Mouse (Mus musculus): Measurements from ENCODE around the gene Nle1.

The Nle1 gene

DNA sequence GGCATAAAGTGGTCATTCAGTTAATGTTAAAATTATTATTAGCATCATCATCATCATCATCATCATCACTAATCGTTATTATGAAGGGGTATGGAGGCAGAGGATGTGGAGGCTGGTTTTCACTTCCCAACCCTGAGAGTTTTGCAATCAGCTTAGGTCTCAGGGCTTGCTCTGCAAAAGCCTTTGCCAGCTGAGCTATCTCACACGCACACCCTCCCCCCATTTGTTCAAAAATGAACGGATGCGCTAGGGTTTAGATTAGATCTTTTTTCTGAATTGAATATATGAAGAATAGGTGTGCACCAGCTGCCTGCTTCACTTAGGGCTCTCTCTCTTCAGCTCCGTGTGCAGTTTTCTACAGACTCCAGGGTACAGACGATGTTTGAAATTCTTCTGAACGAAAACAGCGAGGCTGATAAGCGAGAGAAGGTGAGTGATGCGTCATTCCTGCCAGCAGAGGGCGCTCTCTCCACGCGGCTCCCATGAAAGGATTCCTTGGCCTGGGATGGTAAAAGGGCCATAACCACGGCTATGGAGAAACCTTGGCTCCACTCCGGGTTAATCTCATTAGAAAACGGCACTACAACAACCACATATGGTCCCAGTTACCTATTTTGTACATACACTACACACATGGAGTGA, 6.6 kb upstream of the Nle1 start:
- in situ Hi-C loops (cut with MboI) = loop anchor here (5.0 to 25.0 kb wide), 2 partner anchors 47 to 272 kb away; partner anchors contain the start of genes Slfn3 and Slfn4

DNA sequence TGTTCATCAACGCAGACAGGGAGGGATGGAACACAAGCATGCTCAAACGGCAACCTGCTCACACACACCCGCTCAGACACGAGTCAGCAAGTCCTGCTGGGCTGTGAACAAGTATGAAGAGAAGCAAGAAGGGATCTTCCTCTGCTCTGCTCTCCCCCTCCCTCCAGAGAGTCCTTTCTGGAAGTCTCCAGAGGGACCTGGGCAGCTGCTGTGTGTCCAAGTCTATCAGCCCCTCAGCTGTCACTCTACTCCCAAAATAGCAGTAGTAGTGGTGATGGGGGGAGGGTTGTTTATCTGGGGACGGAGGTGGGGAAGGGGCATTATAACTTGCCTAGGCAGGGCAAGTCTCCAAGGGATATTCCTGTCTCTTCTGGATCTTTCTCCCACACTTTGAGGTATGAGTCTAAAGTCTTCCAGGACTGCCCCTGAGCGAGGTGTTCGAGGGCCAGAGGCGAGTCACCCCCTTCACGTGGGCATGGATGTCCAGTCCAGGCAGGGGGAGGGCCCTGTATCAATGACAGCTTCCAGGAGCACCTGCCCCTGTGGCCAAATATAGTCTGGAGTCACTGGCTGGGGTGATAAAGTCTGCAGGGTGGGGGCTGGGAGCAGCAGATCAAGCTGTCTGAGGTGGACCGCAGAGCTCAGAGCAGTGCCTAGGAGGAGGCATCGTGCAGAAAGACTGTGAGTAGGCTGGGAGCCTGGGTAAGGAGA, 2.6 kb upstream of the Nle1 start:
- in situ Hi-C loops (cut with MboI) = loop anchor here (25.0 kb wide), 1 partner anchor 276 kb away; the partner anchor contains the start of genes Slfn3 and Slfn4

DNA sequence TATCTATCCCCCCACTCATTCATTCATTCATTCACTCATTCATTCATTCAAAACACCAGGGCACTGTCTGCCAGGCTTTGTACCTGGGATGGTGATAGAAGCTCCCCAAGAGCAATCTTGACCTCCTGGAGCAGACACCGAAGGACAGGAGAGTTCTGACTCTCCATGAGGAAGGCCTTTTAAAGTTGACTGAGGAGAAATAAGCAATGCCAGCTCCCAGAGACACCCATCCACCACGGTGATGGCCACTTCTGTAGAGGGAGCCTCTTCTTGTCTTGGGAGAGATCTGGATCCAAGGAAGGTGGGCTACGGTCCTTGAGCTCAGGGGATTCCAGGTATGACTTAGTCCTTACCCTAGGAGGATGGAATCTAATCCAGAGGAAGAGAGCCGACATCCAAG, 2.0 kb upstream of the Nle1 start, which contains the start of gene Unc45b:
TSS of gene Unc45b (plus strand) at position 301 of the 400 bp plus-strand sequence.
- in situ Hi-C loops (cut with MboI) = loop anchor here (25.0 kb wide), 1 partner anchor 277 kb away; the partner anchor contains the start of genes Slfn3 and Slfn4

DNA sequence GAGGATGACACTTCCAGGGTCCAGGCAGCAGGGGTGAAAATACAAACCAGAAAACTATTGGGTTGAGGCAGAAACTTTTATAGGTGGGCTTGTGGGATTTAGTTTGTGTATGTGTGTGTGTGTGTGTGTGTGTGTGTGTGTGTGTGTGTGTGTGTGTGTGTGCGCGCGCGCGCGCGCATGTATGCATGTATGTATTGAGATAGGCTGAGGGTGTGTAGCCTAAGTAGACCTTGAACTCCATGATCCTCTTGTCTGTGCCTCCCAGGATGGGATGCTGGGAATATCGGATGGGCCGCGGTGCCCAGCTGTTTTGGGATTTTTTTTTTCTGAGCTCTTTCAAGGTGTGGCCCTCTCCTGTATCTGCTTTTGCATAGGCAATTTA, 388 bp upstream of the Nle1 start:
- in situ Hi-C loops (cut with MboI) = loop anchor here (25.0 kb wide), 1 partner anchor 279 kb away; the partner anchor contains the start of genes Slfn3 and Slfn4

DNA sequence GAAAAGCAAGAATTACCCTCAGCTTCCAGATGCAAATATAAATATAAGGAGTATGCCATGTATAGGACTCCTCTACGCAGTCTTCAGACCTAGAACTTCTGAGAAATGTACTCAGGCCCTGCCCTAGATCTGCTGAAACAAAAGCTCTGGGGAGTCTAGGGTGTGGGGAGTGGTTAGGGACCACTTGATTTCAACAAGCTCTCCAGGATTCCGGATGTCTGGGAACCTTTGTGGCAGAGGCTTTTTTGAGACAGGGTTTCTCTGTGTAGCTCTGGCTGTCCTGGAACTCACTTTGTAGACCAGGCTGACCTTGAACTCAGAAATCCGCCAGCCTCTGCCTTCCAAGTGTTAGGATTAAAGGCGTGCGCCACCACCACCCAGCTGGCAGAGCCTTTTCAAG, 2.4 kb downstream of the Nle1 start:
- in situ Hi-C loops (cut with MboI) = loop anchor here (25.0 kb wide), 1 partner anchor 281 kb away; the partner anchor contains the start of genes Slfn3 and Slfn4

DNA sequence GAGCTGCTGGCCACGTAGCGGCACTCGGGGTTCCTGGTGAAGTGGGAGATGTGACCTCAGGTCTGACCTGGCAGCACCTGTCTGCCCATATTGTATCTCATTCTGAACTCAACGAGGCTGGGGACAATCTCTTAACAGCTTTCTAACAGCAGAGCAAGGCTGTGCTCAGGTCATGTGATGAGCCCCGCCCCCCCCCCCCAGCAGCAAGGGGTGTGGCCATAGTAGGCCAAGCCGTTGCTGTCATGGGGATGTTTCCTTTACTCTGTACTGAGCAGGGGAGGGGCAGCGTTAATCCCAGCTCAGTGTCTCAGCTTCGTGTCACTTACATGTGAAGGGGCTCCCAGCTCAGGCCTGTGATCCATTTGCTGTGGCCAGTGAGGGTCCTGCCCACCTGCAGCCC, 3.3 kb downstream of the Nle1 start:
- in situ Hi-C loops (cut with MboI) = loop anchor here (25.0 kb wide), 1 partner anchor 282 kb away; the partner anchor contains the start of genes Slfn3 and Slfn4

DNA sequence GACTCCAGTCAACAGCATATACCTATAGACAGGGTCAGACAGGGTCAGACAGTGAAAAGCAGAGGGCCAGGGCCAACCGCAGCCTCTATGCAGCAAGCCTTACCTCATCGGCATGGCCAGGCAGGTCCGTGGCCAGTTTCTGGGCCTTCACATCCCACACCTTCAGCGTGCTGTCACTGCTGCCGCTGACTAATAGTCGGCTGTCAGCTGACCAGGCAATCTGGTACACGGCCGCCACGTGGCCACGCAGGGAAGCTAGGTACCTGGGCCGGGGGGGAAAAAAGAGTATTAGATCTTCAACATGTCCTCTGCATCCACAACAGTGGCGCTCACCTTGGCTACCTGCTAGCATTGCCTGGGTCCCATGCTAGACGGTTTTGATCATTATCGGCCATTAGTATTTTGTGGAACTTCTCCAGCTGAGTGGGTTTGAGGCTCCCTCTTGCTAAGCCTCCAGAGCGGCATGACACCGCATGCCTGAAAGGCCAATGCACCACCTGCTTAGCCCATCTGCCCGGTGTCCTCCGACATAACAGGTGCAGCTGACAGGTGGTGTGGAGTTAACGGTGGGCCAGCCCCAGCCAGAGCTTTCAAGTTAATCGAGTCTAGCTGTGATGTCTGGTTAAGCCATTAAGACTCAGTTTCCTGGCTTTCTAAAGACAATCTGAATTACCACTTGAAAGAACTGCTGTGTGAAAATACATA, 6.5 kb downstream of the Nle1 start:
- in situ Hi-C loops (cut with MboI) = loop anchor here (25.0 kb wide), 1 partner anchor 286 kb away; the partner anchor contains the start of genes Slfn3 and Slfn4

DNA sequence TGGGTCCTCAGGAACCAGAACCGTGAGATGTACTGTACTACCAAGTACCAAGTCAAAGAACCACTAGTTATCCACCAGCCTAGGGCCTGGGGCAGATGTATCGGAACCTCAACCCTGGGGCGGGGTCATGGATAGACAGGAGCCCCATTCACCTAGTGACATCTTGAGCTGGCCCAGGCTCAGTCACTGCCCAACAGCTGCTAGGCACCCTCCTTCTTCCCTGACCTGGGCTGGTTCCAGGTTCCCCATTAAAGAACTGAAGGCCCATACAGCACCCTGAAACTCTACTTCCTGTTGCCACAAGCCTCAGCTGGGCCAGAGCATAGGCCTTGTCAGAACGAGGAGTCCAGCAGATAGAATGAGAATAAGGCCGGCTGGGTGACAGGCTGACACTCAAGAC, 8.5 kb downstream of the Nle1 start:
- in situ Hi-C loops (cut with MboI) = loop anchor here (25.0 kb wide), 3 partner anchors 287 to 662 kb away; partner anchors contain the start of genes Slfn3 and Slfn4

DNA sequence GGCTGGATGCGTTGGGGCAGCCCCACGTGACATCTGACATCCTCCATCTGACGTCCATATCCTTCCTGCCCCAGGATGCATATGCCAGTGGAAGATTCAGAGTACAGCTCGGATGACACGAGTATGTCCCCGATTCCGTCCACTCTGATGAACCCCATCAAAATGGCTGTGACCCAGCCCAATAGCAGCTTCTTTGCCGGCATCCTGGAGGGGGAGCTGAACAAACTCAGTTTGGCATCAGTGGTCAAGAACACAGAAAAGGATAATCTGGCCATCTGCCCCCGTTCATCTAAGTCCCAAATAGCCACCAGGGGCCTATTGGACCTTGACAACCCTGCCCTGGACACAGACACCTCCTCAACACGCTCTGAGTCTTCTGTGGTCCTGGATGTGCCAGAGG, 10.7 kb downstream of the Nle1 start:
- in situ Hi-C loops (cut with MboI) = loop anchor here (25.0 kb wide), 2 partner anchors 285 to 660 kb away; no protein-coding TSS in a partner anchor

DNA sequence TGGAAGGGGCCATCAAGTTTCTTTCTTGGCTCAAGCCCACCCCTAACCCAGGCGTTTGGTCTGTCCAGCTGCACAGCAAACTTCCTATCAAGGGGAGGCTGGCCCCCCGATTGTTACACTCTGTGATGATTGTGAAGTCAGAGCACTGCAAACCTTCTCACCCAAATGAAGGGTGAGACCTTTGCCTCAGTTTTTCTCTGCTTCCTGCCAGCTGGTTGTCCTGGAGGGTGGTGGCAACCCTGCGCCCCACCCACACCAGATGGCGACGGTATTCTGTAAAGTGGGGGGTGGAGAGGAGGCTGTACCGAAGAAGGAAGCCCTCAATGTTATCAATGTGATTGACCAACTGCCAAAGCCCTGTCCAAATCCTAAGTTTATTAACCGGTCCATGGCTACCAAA, 16.3 kb downstream of the Nle1 start, which contains the start of gene Fndc8:
TSS of gene Fndc8 (plus strand) at position 189 of the 400 bp plus-strand sequence.
- in situ Hi-C loops (cut with MboI) = loop anchor here (25.0 kb wide), 2 partner anchors 280 to 655 kb away; no protein-coding TSS in a partner anchor

DNA sequence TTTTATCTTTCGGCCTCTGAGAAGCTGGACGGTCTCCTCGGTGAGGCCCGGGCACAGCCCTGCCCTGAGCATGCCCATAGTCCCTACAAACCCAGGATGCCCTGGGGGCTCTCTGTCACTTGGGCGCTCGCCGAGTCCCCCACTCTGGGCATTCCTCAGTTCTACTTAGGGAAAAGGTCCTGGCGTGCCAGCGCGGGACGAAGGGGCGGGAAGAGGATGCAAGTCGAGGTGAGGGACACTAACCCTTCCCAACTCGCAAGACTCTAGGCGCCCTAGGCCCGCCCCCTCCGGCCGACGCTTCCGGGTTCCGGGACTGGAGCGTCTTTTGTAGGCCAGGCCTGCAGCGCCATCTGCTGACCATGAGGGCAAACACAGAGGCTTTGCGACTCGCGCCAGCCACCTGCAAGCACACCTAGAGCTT, 17.9 kb downstream of the Nle1 start, which contains the start of gene Rad51d:
TSS of gene Rad51d (minus strand) at position 273 of the 421 bp plus-strand sequence.
- in situ Hi-C loops (cut with MboI) = loop anchor here (25.0 kb wide), 2 partner anchors 278 to 653 kb away; no protein-coding TSS in a partner anchor

DNA sequence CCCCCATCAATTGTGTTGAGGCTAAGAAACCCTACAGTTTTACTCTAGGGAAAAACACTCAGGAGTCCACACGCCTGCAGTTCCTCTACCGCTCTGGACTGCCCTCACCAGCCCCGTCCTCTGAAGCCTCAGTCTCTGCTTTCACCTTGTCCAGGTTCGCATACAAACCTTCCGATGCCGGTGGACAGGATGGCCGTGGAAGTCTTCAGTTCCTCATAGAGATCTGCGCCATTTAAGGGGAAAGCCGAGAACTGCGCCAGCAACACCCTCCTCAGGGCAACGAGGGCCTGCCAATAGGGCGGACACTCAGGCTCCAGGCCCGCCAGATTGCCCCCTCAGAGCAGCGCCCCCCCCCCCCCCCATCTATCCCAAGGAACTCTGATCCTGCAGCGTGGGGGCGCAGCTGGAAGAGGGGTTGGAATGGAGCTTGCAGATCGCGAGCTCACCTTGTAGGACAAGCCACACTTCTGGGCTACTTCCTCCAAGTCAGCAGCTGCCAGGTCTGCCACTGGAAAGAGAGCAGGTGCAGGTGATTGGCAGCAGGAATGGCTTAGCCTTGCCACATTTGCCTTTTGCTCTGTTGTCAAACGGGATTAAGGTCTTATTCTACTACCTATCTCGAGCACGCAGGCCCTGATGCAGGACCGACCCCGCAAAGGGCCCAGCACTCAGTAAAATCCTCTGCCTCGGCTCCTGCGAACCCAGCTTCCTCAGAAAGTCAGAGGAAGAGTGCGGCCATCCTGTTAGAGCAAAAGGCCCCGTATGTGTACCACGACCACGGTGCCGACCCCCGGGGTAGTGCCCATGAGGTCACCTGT, 18.5 kb downstream of the Nle1 start:
- in situ Hi-C loops (cut with MboI) = loop anchor here (25.0 kb wide), 2 partner anchors 277 to 652 kb away; no protein-coding TSS in a partner anchor

DNA sequence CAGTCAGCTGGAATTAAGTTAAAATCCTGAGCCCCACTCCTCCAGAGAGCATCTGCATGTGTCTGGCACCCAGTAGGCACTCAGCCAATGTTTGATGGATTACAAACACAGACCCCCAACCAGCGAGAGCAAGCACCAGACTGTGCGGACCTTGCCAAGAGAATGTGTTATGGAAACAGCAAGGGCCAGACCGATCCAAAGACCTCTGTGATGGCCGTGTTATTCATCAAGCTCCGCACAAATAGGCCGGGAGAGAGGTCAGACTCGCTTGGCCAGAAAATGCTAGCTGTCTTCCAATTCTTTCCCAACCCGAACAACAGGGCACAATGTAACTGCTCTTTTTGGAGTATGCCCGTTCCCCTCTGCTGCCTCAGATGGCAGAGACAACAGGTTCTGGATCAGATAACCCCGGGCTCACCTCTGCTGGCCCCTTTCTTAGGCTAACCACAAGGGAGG, 19.7 kb downstream of the Nle1 start:
- in situ Hi-C loops (cut with MboI) = loop anchor here (25.0 kb wide), 2 partner anchors 276 to 651 kb away; no protein-coding TSS in a partner anchor

DNA sequence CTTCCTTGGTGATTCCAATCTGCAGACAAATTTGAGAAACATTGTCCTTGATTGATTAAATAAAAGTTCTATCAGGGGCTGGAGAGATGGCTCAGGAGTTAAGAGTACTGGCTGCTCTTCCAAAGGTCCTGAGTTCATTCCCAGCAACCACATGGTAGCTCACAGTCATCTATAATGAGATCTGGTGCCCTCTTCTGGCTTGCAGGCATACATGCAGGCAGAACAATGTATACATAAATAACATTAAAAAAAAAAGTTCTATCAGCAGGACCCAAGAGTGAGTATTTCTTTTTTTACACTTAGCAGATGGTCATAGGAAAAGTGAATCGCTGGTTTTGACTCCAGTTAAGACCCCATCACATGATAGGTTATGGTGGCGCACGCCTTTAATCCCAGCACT, 21.7 kb downstream of the Nle1 start:
- in situ Hi-C loops (cut with MboI) = loop anchor here (25.0 kb wide), 2 partner anchors 274 to 649 kb away; no protein-coding TSS in a partner anchor

DNA sequence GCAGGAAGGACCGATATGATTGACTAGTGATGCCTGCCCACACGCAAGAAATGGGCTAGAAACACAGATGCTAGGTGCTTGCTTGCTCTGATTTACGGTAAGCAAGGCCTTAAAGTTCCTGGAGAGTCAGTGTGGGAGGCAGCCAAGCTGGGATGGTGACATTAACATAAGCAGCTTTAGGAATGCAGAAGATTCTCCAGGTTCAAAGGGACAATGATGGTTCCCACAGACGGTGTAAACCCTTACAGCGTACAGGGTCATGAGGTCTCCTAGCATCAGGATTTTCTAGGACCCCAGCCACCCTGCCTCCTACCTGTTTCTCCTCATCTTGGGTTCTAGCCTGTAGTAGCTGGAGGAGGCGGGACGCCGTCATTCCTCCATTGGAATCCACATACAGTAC, 25.0 kb downstream of the Nle1 start:
- in situ Hi-C loops (cut with MboI) = loop anchor here (25.0 kb wide), 2 partner anchors 271 to 646 kb away; no protein-coding TSS in a partner anchor

DNA sequence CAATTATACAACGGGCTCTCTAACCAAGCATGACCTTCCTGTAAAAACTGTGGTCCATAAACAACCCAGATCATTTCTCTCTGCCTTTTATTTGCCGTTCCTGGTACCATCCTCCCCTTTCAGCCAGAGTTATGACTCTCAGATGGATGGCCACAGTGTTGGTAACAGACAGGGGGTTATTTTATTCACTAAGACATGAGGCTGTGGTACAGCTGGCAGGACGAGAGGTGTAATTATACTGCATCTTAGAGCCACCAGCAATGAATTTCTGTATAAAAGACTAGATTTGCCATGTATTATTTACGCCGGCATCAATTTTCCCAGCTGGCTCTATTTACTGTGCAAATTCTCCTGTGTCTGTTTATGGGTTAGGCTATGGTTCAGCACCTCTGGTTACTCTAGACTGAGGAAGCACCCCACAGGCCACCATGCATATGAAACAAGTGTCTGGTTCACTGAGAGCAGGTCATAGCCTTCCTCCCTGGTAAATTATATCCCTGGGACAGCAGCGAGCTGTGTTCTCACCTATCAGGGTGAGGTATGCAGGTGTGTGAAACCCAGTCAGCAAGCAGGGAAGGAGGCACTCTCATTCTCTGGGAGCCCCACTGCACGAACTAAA, 30.4 kb downstream of the Nle1 start:
- in situ Hi-C loops (cut with MboI) = loop anchor here (10.0 to 25.0 kb wide), 3 partner anchors 113 to 641 kb away; partner anchors contain the start of genes Cct6b and Zfp830

DNA sequence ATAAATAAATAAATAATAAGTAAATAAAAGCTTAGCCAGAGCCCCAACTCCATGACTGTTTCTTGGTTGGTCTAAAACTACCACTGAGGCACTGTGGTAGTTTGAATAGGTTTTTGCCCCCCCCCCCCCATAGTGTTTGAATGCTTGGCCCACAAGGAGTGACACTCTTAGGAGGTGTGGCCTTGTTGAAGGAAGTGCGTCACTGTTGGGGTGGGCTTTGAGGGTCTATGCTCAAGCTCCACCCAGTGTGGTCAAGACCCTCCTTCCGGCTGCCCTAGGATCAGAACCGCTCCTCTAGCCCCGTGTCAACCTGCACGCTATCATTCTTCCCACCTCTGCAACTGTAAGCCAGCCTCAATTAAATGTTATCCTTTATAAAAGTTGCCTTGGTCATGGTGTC, 32.6 kb downstream of the Nle1 start:
- in situ Hi-C loops (cut with MboI) = loop anchor here (10.0 to 25.0 kb wide), 3 partner anchors 111 to 638 kb away; partner anchors contain the start of genes Cct6b and Zfp830

DNA sequence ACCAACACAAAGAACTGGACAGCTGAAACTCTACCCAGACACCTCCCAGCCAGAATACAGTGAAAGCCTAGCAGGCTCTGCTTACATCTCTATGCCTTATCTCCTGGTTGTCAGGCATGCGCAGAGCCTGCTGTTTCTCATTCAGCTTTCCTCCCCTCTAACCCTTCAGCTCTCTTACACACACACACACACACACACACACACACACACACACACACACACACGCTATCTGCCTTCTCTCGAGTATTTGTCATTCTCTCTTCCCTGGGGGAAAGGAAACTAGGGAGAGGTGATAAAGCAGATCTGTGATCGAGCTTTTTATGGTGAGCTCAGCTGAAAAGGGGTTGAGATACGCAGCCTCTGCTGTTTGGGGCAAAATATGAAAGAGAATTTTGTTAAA, 33.3 kb downstream of the Nle1 start:
- in situ Hi-C loops (cut with MboI) = loop anchor here (10.0 to 25.0 kb wide), 3 partner anchors 110 to 638 kb away; partner anchors contain the start of genes Cct6b and Zfp830

DNA sequence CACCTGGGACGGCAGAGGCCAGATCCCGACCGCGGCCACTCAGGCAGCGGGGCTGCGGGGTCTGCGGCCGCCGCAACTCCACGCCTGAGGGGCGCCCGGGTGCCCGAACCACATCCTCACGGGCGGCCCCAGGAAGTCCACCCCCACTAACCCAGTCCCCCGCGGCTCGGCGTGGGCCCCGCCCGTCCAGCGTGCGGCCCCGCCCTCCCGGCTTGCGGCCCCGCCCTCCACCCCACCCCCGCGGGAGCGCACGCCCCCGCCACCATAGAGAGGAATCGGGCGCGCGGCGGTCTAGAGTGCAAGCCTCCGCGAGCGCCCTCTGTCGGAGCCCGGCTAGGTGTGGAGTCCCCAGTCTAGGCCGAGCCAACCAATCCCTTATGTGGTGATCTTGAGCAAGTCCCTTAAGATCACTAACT, 37.2 kb downstream of the Nle1 start, which contains the start of gene Rffl:
TSS of gene Rffl (minus strand) at position 180 of the 416 bp plus-strand sequence.
- in situ Hi-C loops (cut with MboI) = loop anchor here (10.0 kb wide), 1 partner anchor 106 kb away; the partner anchor contains the start of genes Cct6b and Zfp830

Data from mature B cell (primary cell).